Mouse (Mus musculus) embryonic facial prominence, embryonic 14.5 days (tissue): ENCODE measurements around the gene Ccdc167. TPM values are rescaled to one million over a fixed set of nuclear protein-coding genes. Genes with fewer than 3 reads are reported as not detected.

ENCODE experiments used
- ATAC-seq: fragments of 200-750 bp; cut with Nextera tagmentation; 2 replicates; pipeline ENCODE4 v1.8.0; 2017; ENCODE audit warnings: low read depth, moderate number of reproducible peaks, moderate TSS enrichment
- DNase-seq: peaks from one replicate; pipeline ENCODE4 v3.0.0-alpha.2; 2015; ENCODE audit warnings: low spot score
- H3K27ac ChIP-seq: fragments of 300-500 bp; sonication (generic); replicated peaks from 2 replicates; pipeline ENCODE4 v1.5.1; 2014; ENCODE audit warnings: low read depth, mild to moderate bottlenecking, low read length, moderate library complexity
- H3K27me3 ChIP-seq: fragments of 300-500 bp; sonication (generic); replicated peaks from 2 replicates; pipeline ENCODE4 v1.6.1; 2014; ENCODE audit warnings: low read length; ENCODE audit not compliant: control insufficient read depth, insufficient read depth
- H3K36me3 ChIP-seq: fragments of 300-500 bp; sonication (generic); 2 replicates; pipeline ENCODE4 v1.6.1; 2014; ENCODE audit warnings: low read length, mixed read lengths; ENCODE audit not compliant: control insufficient read depth, insufficient read depth
- H3K4me1 ChIP-seq: fragments of 300-500 bp; sonication (generic); 2 replicates; pipeline ENCODE4 v1.6.1; 2014; ENCODE audit warnings: antibody characterized with exemption, low read length; ENCODE audit not compliant: control insufficient read depth, insufficient read depth
- H3K4me2 ChIP-seq: fragments of 300-500 bp; sonication (generic); 2 replicates; pipeline ENCODE4 v1.6.1; 2014; ENCODE audit warnings: low read depth, mild to moderate bottlenecking, low read length, moderate library complexity, mixed read lengths
- H3K4me3 ChIP-seq: fragments of 300-500 bp; sonication (generic); 2 replicates; pipeline ENCODE4 v1.5.1; 2014; ENCODE audit warnings: low read depth, mild to moderate bottlenecking, low read length
- H3K9ac ChIP-seq: fragments of 300-500 bp; sonication (generic); 2 replicates; pipeline ENCODE4 v1.6.1; 2014; ENCODE audit warnings: low read depth, mild to moderate bottlenecking, low read length, moderate library complexity, mixed read lengths
- H3K9me3 ChIP-seq: fragments of 300-500 bp; sonication (generic); 2 replicates; pipeline ENCODE4 v1.6.1; 2016; ENCODE audit warnings: low read length; ENCODE audit not compliant: control insufficient read depth
- WGBS: fragments of 180-500 bp; shearing (Covaris S2); extraction: QIAGEN DNeasy Blood & Tissue Kit; methylation state at CpG from one replicate; pipeline ENCODE4 v1.1.7; 2014; 5-methylcytosine and 5-hydroxymethylcytosine counted together
- polyA plus RNA-seq: library from polyadenylated mRNA; unstranded; fragments of >200 nt; fragmentation: Nextera tagmentation; extraction: Ambion mirVana; gene quantifications from 2 replicates; pipeline ENCODE4 v1.2.1, GENCODE M21; 2014

Gene Ccdc167
- polyA plus RNA-seq, 1 experiment from 2014 or later = 14.9 TPM

- no peak overlapping the region for H3K4me3 ChIP-seq
- ATAC-seq (no peak), DNase-seq (no peak)
- no peak overlapping the region for H3K27ac ChIP-seq
- no peaks in the 10 kb centered on the region for H3K9me3 ChIP-seq
- H3K36me3 ChIP-seq = peaks cover 94% of the 10 kb centered on the region
- H3K27me3 ChIP-seq = no peaks in the 10 kb centered on the region
- no peaks in the 10 kb centered on the region for H3K4me1 ChIP-seq
- H3K9ac ChIP-seq = no peak overlapping the region
- no peak overlapping the region for H3K4me2 ChIP-seq
- 94% methylated on average over 4 of the region's 4 CpGs for WGBS
Measured at GRCm38 (mm10) chr17:29684275-29684674, 32.6 kb downstream of the Ccdc167 start.

DNA sequence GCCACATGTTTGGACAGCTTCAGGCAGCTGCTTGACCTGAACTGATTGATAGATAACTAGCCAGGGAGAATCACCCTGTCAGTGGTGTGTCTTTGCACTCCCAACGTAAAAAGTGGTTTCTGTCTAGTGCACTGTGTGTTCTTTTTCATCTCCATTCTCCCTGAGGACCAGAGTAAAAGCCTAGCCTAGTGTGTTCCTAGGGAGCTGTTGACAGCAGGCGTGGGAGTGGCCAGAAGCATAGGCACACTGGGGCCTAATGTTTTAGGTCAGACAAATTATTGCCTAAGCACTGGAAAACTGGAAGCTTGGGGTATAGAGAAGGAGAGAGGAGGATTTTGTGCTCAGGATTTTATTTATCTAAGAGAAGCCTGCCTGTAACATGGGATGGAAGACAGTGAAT, 33.7 kb downstream of the Ccdc167 start:
- Histone ChIP-seq H3K36me3 (peaks cover 98% of the 10 kb centered on the region), H3K4me1 (no peaks in the 10 kb centered on the region)
- WGBS = 75% methylated on average over 2 of the region's 2 CpGs

DNA sequence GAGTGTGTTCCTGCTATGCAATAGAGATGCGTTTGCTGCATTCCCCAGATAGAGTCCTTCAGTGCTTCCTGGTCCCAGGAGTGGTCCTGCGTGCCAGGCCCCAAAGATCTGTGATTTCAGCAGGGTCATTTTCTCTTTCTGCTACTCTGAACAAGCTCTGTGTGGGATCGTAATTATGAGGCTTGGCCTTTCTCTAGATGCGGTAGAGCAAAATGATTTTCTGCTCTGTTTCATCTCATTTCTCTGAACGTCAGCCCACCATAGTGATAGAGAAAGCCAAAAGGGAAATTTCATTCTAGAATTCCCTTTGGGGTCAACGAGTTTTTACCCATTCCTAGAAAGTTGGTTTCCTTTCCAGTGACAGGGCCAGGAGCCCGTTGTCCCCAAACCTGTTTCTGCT, 34.6 kb downstream of the Ccdc167 start:
- ATAC-seq = no peak
- Histone ChIP-seq H3K9me3 (no peaks in the 10 kb centered on the region), H3K27me3 (no peaks in the 10 kb centered on the region), H3K36me3 (peaks cover 98% of the 10 kb centered on the region), H3K27ac (no peak overlapping the region), H3K4me3 (no peak overlapping the region), H3K4me1 (no peaks in the 10 kb centered on the region), H3K9ac (no peak overlapping the region), H3K4me2 (no peak overlapping the region)
- WGBS = 87% methylated on average over 7 of the region's 7 CpGs
- no peak for DNase-seq

More for the DNA sequence above, 33.7 kb downstream of the Ccdc167 start:
- no peak for DNase-seq
- no peaks in the 10 kb centered on the region for H3K9me3 ChIP-seq
- ATAC-seq = no peak
- H3K27ac ChIP-seq = no peak overlapping the region
- H3K27me3 ChIP-seq = no peaks in the 10 kb centered on the region
- no peak overlapping the region for H3K9ac ChIP-seq
- no peak overlapping the region for H3K4me3 ChIP-seq
- no peak overlapping the region for H3K4me2 ChIP-seq

DNA sequence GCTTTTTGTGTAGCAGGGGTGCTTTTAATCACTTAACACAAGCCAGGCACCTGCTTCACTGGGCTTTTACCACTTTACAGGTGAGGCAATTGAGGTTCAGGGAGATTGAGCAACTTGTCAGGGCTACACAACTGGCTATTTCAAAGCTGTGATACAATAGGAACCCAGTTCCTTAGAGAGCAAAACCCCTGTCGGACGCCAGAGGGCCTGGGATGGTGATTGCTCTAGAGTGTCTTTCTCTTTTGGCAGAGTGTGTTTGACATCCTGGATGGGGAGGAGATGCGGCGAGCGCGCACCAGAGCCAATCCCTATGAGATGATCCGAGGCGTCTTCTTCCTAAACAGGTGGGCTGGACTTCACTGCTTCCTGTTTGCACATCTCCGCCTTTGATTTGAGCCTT, 35.2 kb downstream of the Ccdc167 start:
- Histone ChIP-seq H3K4me2 (no peak overlapping the region), H3K27me3 (no peaks in the 10 kb centered on the region), H3K27ac (no peak overlapping the region), H3K4me1 (no peaks in the 10 kb centered on the region), H3K36me3 (peaks cover 98% of the 10 kb centered on the region), H3K4me3 (no peak overlapping the region), H3K9me3 (no peaks in the 10 kb centered on the region), H3K9ac (no peak overlapping the region)
- 96% methylated on average over 9 of the region's 9 CpGs for WGBS
- DNase-seq (no peak), ATAC-seq (no peak)

DNA sequence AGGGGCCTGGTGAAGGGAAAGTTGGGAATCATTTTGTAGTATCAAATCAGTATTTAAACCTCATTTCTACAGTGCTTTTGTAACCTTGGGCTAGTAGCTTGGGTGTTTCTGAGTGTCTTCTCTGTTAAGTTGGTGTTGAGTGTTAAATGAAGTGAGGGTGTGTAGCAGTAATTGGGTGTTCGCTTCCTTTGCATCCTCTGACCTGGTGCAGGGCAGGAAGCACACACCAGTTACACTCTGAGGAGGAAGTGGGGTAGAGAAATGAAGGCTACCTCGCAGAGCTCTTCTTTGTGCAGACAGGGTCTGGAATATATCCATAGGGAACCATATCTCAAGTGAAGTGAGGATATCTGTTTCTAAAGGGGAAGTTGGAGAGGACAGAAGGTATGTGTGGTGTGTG, 35.9 kb downstream of the Ccdc167 start:
- 92% methylated on average over 2 of the region's 2 CpGs for WGBS
- Histone ChIP-seq H3K4me1 (no peaks in the 10 kb centered on the region), H3K36me3 (peaks cover 98% of the 10 kb centered on the region), H3K4me2 (no peak overlapping the region), H3K9ac (no peak overlapping the region), H3K27me3 (no peaks in the 10 kb centered on the region), H3K9me3 (no peaks in the 10 kb centered on the region), H3K4me3 (no peak overlapping the region), H3K27ac (no peak overlapping the region)
- ATAC-seq (no peak), DNase-seq (no peak)

DNA sequence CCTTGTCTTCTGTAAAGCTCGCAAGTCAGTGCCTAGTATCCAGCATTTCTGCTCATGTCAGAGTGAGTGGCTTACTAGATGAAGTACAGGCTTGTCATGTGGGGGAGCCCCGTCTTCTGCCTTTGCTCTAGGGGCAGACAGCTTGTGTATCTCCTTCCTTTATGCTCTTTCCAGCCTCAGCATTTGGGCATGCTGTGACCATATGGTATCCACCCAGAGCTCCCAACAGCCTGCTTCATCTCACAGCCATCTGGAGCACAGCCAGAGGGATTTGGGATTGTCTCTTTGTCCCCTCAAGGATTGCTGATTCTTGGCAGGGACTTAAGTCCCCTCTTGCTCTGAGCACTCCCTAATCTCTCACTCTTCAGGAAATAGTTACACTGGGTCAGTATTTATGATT, 36.7 kb downstream of the Ccdc167 start:
- Histone ChIP-seq H3K4me2 (no peak overlapping the region), H3K4me1 (no peaks in the 10 kb centered on the region), H3K27me3 (no peaks in the 10 kb centered on the region), H3K36me3 (peaks cover 98% of the 10 kb centered on the region), H3K9ac (no peak overlapping the region), H3K4me3 (no peak overlapping the region), H3K27ac (no peak overlapping the region), H3K9me3 (no peaks in the 10 kb centered on the region)
- ATAC-seq = no peak; the same call in 1 of the 2 replicates
- DNase-seq = peak; percentile 69
- 64% methylated on average over 2 of the region's 2 CpGs for WGBS

GRCm38 (mm10) chr17:29679038-29679767, 37.6 kb downstream of the Ccdc167 start:
- H3K27ac ChIP-seq = no peak overlapping the region

GRCm38 (mm10) chr17:29678526-29678925, 38.3 kb downstream of the Ccdc167 start:
- WGBS = 84% methylated on average over 8 of the region's 8 CpGs
- no peak overlapping the region for H3K4me2 ChIP-seq
- no peaks in the 10 kb centered on the region for H3K27me3 ChIP-seq
- no peak overlapping the region for H3K27ac ChIP-seq
- DNase-seq (no peak), ATAC-seq (no peak)
- H3K36me3 ChIP-seq = peaks cover 96% of the 10 kb centered on the region
- no peaks in the 10 kb centered on the region for H3K9me3 ChIP-seq
- H3K4me1 ChIP-seq = no peaks in the 10 kb centered on the region
- H3K9ac ChIP-seq = no peak overlapping the region
- no peak overlapping the region for H3K4me3 ChIP-seq

More at GRCm38 (mm10) chr17:29679038-29679767, 37.6 kb downstream of the Ccdc167 start:
- WGBS = 85% methylated on average over 6 of the region's 6 CpGs
- Histone ChIP-seq H3K4me3 (no peak overlapping the region), H3K9me3 (no peaks in the 10 kb centered on the region), H3K4me2 (no peak overlapping the region), H3K4me1 (no peaks in the 10 kb centered on the region), H3K9ac (no peak overlapping the region), H3K36me3 (peaks cover 96% of the 10 kb centered on the region), H3K27me3 (no peaks in the 10 kb centered on the region)
- ATAC-seq = no peak
- no peak for DNase-seq

- H3K36me3 ChIP-seq = peaks cover 69% of the 10 kb centered on the region
- H3K4me3 ChIP-seq = no peak overlapping the region
- no peaks in the 10 kb centered on the region for H3K9me3 ChIP-seq
- no peak for DNase-seq
- H3K9ac ChIP-seq = no peak overlapping the region
- H3K27me3 ChIP-seq = no peaks in the 10 kb centered on the region
- H3K4me2 ChIP-seq = no peak overlapping the region
- H3K27ac ChIP-seq = no peak overlapping the region
- no peak for ATAC-seq
- H3K4me1 ChIP-seq = no peaks in the 10 kb centered on the region
- 96% methylated on average over 4 of the region's 4 CpGs for WGBS
Measured at GRCm38 (mm10) chr17:29673325-29673724, 43.5 kb downstream of the Ccdc167 start.
